Mouse (Mus musculus) lung, adult 2 months (tissue): ENCODE data around the gene Tnip2.

Experiments
- CTCF ChIP-seq: fragments of 200-500 bp; IDR thresholded peaks from 2 replicates; pipeline ENCODE4 v1.5.1; 2011; ENCODE audit warnings: mild to moderate bottlenecking, low read length, control low read depth; ENCODE audit not compliant: insufficient read depth
- POLR2A ChIP-seq: fragments of 200-500 bp; IDR thresholded peaks from 2 replicates; pipeline ENCODE4 v1.6.1; 2011; ENCODE audit warnings: low read depth, mild to moderate bottlenecking, control low read depth, low read length, borderline replicate concordance; ENCODE audit errors: extremely low read depth

GRCm38 (mm10) chr5:34466648-34467047 is 47.1 kb downstream of the Tnip2 start:
- TF ChIP-seq CTCF, result no peak
- no peak for TF ChIP-seq POLR2A
